Mouse (Mus musculus): ENCODE data around the gene Nacc2.
A peak's percentile ranks its signal among the peaks of the same experiment; 100 is the strongest.

- TF ChIP-seq CTCF (IDR thresholded peaks at IDR 0.05; ENCODE audit: low read depth) (peak; percentile 41), EP300 (IDR thresholded peaks at IDR 0.05; ENCODE audit: low read depth) (no peak)
These were observed 9.9 kb upstream of the Nacc2 start for GRCm38 (mm10) chr2:26132628-26133551.
